Mouse (Mus musculus) thymus, postnatal 0 days (tissue): Measurements from ENCODE around the gene Lrpap1. TPM values are rescaled to one million over a fixed set of nuclear protein-coding genes. Genes with fewer than 3 reads are reported as not detected.

Experiments used
- DNase-seq: peaks from one replicate; pipeline ENCODE4 v3.0.0-alpha.2; 2015; ENCODE audit warnings: low spot score
- polyA plus RNA-seq: library from polyadenylated mRNA; unstranded; fragments of >200 nt; fragmentation: Nextera tagmentation; extraction: Ambion mirVana; gene quantifications from 2 replicates; pipeline ENCODE4 v1.2.1, GENCODE M21; 2015

The Lrpap1 gene
- polyA plus RNA-seq, 1 experiment from 2014 or later = 76.2 TPM

GRCm38 (mm10) chr5:35058216-35058615, 47.4 kb downstream of the Lrpap1 start:
- DNase-seq = no peak

- DNase-seq = no peak
Measured at GRCm38 (mm10) chr5:35057582-35057981, 48.0 kb downstream of the Lrpap1 start.

GRCm38 (mm10) chr5:35056604-35057432, 48.7 kb downstream of the Lrpap1 start, which contains the start of gene Dok7:
TSS of gene Dok7 (plus strand) at chr5:35056766.
- peak; percentile 55 for DNase-seq

- DNase-seq = no peak
Measured at GRCm38 (mm10) chr5:35055076-35055475, 50.5 kb downstream of the Lrpap1 start.

- no peak for DNase-seq
Measured at GRCm38 (mm10) chr5:35054628-35055027, 50.9 kb downstream of the Lrpap1 start.

- no peak for DNase-seq
Measured at GRCm38 (mm10) chr5:35050541-35050940, 55.0 kb downstream of the Lrpap1 start.

GRCm38 (mm10) chr5:35043110-35043451, 62.5 kb downstream of the Lrpap1 start:
- DNase-seq = peak; percentile 83

- DNase-seq = peak; percentile 73
Measured at GRCm38 (mm10) chr5:35042431-35043109, 63.0 kb downstream of the Lrpap1 start.

Other genes starting within 250 kb of the Lrpap1 start
- 0.59 and 0.73 TPM in 2 replicates for gene Msantd1, start 197.8 kb downstream of the Lrpap1 start, polyA plus RNA-seq
- gene Rgs12, start 156.3 kb downstream of the Lrpap1 start, polyA plus RNA-seq = 19.2 and 25.0 TPM in 2 replicates
- 1.1 and 1.7 TPM in 2 replicates for gene Hgfac, start 64.3 kb downstream of the Lrpap1 start, polyA plus RNA-seq
- 0.12 and 0.22 TPM in 2 replicates for gene Dok7, start 49.0 kb downstream of the Lrpap1 start, polyA plus RNA-seq
- gene Adra2c, start 172.6 kb upstream of the Lrpap1 start, polyA plus RNA-seq = 0.09 and 0.24 TPM in 2 replicates